Mouse (Mus musculus): ENCODE measurements around the gene Cldn4. TPM values are rescaled to one million over a fixed set of nuclear protein-coding genes. Genes with fewer than 3 reads are reported as not detected.

Gene Cldn4
- total RNA-seq (2015; ENCODE audit: low replicate concordance) (not detected in 2 replicates), total RNA-seq (2017; ENCODE audit: low replicate concordance) (not detected in 2 replicates)

DNA sequence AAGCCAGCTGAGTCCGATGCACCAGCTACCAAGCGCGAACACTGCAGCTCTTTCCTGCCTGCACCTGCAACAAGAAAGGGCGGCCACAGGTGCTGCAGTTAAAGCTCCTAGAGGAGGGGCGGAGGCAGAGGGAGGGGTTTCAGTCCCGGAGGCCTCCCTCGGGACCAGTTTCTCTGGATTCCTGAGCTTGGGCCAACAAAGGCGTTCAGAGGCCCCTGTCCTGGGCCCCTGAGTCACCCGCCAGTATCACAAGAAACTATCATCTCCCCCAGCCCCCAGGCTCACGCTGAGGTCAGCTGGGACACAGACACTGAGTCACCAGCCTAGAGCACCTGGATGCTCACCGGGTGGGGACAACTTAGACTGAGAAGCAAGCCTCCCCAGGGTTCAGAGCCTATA, at the start of gene Cldn4:
Gene Cldn4 (minus strand): TSS at position 78 of the 399 bp plus-strand sequence.
- ATAC-seq (replicated peaks; ENCODE audit: low FRiP score, poor library complexity, severe bottlenecking): no peak

- ATAC-seq (replicated peaks; ENCODE audit: low FRiP score, poor library complexity, severe bottlenecking): no peak
Measured at GRCm38 (mm10) chr5:134992566-134992965, 45.8 kb upstream of the Cldn4 start.

DNA sequence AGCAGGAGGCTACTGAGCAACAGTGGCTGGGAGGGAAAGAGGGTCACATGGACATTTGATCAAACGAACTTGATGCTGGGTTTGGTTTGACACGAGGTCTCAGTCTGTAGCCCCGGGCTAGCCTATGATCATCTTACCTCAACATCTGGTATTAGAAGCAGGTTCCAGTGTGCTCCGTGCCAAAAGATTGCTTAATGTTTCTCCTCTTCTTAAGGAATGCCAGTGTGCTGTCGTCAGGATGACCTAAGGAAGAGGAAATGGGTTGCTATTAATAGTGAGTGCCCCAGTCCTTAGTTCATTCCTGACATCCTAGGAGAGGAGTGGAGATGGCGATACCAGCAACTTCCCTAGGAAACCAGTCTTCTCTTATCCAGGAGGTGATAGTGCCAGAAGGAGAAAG, 43.0 kb upstream of the Cldn4 start:
- no peak for ATAC-seq (replicated peaks; ENCODE audit: low FRiP score, poor library complexity, severe bottlenecking)

DNA sequence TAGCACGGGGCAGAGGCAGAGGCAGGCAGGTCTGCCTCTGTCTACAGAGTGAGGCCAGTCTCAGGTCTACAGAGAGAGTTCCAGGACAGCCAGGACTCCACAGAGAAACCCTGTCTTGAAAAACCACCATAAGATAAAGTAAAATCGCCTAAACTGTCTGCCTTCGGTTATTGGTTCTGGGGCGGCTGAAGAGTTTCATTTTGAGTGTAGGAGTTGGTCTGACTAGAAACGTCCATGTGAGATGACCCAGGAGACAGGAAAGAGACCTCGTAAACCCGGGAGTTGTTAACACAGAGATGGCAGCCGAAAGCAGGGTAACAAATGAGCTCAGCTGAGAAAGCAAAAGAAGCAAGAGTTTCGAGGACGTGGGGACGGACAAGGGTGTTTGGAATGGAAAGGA, 42.4 kb upstream of the Cldn4 start:
- ATAC-seq (replicated peaks; ENCODE audit: low FRiP score, poor library complexity, severe bottlenecking): no peak

DNA sequence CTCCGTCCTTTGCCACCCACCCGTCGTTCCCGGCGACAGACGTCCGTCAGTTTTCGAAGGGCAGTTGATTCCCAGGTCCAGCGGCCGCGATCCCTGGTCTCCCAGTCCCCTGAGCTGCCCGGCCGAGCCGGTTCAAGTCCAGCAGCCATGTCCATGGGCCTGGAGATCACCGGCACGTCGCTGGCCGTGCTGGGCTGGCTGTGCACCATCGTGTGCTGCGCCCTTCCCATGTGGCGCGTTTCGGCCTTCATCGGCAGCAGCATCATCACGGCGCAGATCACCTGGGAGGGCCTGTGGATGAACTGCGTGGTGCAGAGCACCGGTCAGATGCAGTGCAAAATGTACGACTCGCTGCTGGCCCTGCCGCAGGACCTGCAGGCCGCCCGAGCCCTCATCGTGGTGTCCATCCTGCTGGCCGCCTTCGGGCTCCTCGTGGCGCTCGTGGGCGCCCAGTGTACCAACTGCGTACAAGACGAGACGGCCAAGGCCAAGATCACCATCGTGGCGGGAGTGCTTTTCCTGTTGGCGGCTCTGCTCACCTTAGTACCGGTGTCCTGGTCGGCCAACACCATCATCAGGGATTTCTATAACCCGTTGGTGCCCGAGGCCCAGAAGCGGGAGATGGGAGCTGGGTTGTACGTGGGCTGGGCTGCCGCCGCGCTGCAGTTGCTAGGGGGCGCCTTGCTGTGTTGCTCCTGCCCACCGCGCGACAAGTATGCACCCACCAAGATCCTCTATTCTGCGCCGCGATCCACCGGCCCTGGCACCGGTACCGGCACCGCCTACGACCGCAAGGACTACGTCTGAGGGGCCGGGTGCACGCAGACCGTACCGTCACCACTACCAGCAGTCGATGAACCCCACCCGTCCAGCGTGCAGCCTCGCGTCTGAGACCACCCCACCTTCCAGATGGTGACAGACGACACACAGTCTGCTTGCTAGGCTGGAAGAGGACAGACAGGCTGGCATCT, 39.8 kb upstream of the Cldn4 start:
- ATAC-seq (replicated peaks; ENCODE audit: low FRiP score, poor library complexity, severe bottlenecking): 0 out of 2 replicates have a peak, but pooled peaks have one; percentile 31

DNA sequence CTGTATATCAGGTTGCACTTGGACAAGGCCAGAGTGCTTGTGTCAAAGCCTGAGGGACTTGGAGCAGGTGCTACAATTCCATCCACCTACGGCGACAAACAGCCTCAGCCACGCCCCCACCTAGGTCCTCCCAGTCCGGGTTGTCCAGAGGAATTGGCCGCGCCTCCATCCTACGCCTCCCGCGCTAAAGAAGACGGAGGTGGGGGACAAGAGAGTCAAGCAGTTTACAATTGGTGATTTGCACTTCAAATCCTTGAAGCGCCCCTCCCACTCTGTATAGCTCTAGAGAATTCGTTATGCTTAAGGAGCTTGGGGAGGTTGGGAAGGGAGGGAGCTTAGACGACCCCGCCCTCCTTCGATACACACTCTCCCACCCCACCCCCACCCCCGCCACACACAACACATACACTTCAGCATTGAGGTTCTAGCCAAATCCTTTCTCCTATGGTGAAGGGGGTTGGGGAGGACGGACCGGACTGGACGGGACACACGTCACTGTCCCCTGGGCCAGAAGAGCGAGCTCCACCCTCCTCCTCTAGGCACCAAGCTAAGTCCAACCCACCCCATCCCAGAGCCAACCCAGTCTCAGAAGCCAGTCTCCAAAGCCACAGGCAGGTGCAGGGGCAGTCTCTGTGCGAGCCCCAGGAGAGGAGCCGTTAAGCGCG, 39.0 kb upstream of the Cldn4 start, which contains the start of gene Cldn3:
Gene Cldn3 (plus strand): TSS at position 582 of the 665 bp plus-strand sequence.
- ATAC-seq (replicated peaks; ENCODE audit: low FRiP score, poor library complexity, severe bottlenecking): no peak

- no peak for ATAC-seq (replicated peaks; ENCODE audit: low FRiP score, poor library complexity, severe bottlenecking)
Measured at GRCm38 (mm10) chr5:134983771-134984170, 37.0 kb upstream of the Cldn4 start.

DNA sequence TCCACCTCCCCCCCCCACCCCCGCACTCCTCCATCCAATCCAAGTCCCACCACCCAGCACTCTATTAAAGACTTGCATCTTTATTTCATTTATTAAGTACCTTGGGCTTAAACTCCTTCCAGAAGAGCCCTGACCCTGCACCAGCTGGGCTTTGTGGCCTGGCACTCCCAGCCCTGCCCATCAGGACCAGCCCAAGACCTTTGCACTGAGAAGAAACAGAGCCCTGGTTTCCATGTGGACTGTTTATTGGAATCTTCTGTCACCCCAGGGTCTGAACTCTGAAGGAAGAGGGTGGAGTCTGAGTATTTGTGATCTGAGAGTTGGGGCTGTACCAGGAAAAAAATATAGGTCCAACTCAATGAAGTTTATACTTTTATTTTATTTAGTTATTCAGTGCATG, 36.4 kb upstream of the Cldn4 start:
- ATAC-seq (replicated peaks; ENCODE audit: low FRiP score, poor library complexity, severe bottlenecking): no peak

- no peak for ATAC-seq (replicated peaks; ENCODE audit: low FRiP score, poor library complexity, severe bottlenecking)
Measured at GRCm38 (mm10) chr5:134981149-134981548, 34.4 kb upstream of the Cldn4 start.

DNA sequence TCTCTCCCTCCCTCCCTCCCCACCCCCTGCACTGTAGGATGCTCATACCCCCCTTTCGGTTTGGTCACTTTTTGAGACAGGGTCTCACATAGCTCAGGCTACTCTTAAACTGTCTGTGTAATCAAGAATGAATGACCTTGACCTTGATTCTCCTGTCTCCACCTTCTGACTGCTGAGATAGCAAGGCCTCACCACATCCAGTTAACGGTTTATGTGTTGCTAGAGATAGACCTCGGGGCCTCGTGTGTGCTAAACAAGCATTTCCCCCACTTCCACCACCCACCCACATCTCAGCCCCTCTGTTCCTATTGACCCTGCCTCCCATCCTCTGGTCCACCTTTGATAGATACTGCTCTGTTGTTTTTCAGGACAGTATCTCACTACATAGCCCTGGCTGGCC, 31.1 kb upstream of the Cldn4 start:
- ATAC-seq (replicated peaks; ENCODE audit: low FRiP score, poor library complexity, severe bottlenecking): no peak

- peak; percentile 56 for ATAC-seq (replicated peaks; ENCODE audit: low FRiP score, poor library complexity, severe bottlenecking)
Measured at GRCm38 (mm10) chr5:134976577-134977250, 30.0 kb upstream of the Cldn4 start.

DNA sequence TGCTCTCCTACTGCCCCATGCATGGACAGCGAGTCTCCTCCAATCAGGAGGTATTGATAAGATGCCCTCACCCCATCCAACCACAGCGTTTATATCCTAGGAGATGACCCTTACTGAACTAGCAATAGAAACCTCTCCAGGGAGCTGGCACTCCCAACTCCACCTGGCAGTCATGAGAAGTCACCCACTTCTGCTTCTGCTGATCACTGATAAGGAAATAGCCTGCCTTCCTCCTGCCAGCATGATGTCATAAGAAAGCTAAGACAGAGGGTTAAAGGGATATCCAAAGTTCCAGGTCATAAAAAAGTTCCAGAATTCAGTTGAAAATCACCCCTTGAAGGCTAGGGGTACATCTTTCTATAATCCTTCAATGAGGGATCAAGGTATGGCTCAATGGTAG, 29.4 kb upstream of the Cldn4 start:
- ATAC-seq (replicated peaks; ENCODE audit: low FRiP score, poor library complexity, severe bottlenecking): peak; percentile 90

GRCm38 (mm10) chr5:134974921-134975320, 28.2 kb upstream of the Cldn4 start:
- ATAC-seq (replicated peaks; ENCODE audit: low FRiP score, poor library complexity, severe bottlenecking): no peak

- ATAC-seq (replicated peaks; ENCODE audit: low FRiP score, poor library complexity, severe bottlenecking): no peak
Measured at GRCm38 (mm10) chr5:134974294-134974693, 27.6 kb upstream of the Cldn4 start.

DNA sequence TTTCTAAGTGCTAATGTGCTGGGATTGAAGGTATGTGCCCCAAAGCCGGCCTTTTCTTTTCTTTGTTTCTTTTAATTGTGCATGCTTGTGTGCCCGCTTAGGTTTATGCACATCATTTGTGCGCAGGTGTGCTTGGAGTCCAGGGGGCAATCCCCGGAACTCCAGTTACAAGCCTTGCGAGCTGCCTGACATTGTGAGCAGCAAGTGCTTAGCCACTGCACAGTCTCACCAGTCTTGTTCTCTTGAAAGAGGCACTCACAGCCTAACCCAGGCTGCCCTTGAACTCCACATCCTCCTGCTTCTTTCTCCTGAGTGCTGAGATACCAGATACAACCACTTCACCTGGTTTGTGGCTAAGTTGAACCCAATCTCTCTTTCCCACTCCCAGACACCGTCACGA, 26.8 kb upstream of the Cldn4 start:
- no peak for ATAC-seq (replicated peaks; ENCODE audit: low FRiP score, poor library complexity, severe bottlenecking)

DNA sequence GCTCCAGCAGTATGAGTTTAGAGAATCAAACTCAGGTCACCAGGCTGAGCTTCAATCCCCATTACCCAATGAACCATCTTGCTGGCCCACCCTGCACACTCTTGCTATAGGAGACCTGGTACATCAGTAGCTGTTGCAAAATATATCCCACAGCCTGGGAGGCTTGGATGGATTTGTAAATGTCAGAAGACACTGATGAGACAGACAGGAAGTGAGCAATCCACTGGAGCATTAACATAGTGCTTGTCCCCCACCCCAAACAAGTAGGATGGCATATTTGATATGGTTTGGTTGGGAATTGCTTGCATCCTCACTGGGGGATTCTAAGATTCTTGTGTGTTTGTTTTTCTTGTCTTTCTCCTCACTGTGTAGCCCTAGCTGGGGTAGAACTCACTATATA, 26.3 kb upstream of the Cldn4 start:
- ATAC-seq (replicated peaks; ENCODE audit: low FRiP score, poor library complexity, severe bottlenecking): no peak

DNA sequence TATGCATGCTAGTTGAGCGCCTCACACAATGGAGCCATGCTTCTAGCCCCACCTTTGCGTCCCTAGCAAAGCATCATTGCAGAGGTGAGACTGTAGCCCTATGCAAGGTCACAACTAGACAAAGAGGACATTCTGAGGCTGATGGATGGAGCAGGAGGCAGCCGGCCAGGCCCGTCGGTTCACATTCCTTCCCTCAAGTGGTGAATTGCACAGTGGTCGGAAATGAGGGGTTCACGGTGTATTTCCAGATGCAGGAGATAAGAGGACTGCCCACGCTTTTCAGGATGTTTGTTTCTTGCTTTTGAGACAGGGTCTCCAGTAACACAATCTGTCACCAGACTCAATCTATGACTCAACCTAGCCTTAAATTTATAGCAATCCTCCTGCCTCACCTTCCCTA, 23.9 kb upstream of the Cldn4 start:
- no peak for ATAC-seq (replicated peaks; ENCODE audit: low FRiP score, poor library complexity, severe bottlenecking)

- no peak for ATAC-seq (replicated peaks; ENCODE audit: low FRiP score, poor library complexity, severe bottlenecking)
Measured at GRCm38 (mm10) chr5:134967164-134967944, 20.6 kb upstream of the Cldn4 start.
